Mouse (Mus musculus) cortical plate, adult 2 months (tissue): ENCODE data around the gene Dnajb1. TPM values are rescaled to one million over a fixed set of nuclear protein-coding genes. Genes with fewer than 3 reads are reported as not detected.
"Not testable (repeated sequence)": the region's sequence is repeated elsewhere in the genome, so short reads cannot be mapped to it uniquely, and the experiment has no call there.

Experiments used
- H3K27ac ChIP-seq: fragments of 200-500 bp; 2 replicates; pipeline ENCODE4 v1.5.1; 2012; ENCODE audit warnings: low read length, control low read depth, inconsistent platforms; ENCODE audit not compliant: insufficient read depth
- H3K4me1 ChIP-seq: fragments of 200-500 bp; 2 replicates; pipeline ENCODE4 v1.6.1; 2011; ENCODE audit warnings: low read length; ENCODE audit not compliant: control insufficient read depth, insufficient read depth
- H3K4me3 ChIP-seq: fragments of 200-500 bp; 2 replicates; pipeline ENCODE4 v1.5.1; 2011; ENCODE audit warnings: mild to moderate bottlenecking, low read length, control low read depth; ENCODE audit not compliant: insufficient read depth
- CTCF ChIP-seq: fragments of 200-500 bp; IDR thresholded peaks from 2 replicates; pipeline ENCODE4 v1.5.1; 2011; ENCODE audit warnings: mild to moderate bottlenecking, control low read depth, low read length; ENCODE audit not compliant: insufficient read depth; ENCODE audit errors: extremely low read depth
- POLR2A ChIP-seq: fragments of 200-500 bp; IDR thresholded peaks from 2 replicates; pipeline ENCODE4 v1.6.1; 2011; ENCODE audit warnings: mild to moderate bottlenecking, low read length, control low read depth; ENCODE audit not compliant: insufficient read depth; ENCODE audit errors: extremely low read depth
- polyA plus RNA-seq: library from polyadenylated mRNA; depleted of rRNA; stranded (reverse); fragments of >200 nt; gene quantifications from 2 replicates; pipeline ENCODE4 v1.2.3, GENCODE M21; 2012

Dnajb1 gene
- polyA plus RNA-seq, 1 experiment = 41.9 TPM

GRCm38 (mm10) chr8:83570272-83571000 is 37.6 kb upstream of the Dnajb1 start:
- H3K4me1 ChIP-seq = peaks cover 10% of the 10 kb centered on the region
- H3K4me3 ChIP-seq = no peak overlapping the region
- TF ChIP-seq POLR2A = no peak
- no peak for TF ChIP-seq CTCF
- H3K27ac ChIP-seq = no peak overlapping the region

- H3K4me1 ChIP-seq = peaks cover 12% of the 10 kb centered on the region
- H3K27ac ChIP-seq, H3K4me3 ChIP-seq: not testable (repeated sequence)
Observed at GRCm38 (mm10) chr8:83571001-83571340, 37.0 kb upstream of the Dnajb1 start.

- Histone ChIP-seq H3K4me1 (peaks cover 12% of the 10 kb centered on the region), H3K4me3 (no peak overlapping the region), H3K27ac (no peak overlapping the region)
- no peak for TF ChIP-seq CTCF
- TF ChIP-seq POLR2A = 0 out of 2 replicates have a peak, but pooled peaks have one; percentile 3
Observed at GRCm38 (mm10) chr8:83571791-83572190, 36.2 kb upstream of the Dnajb1 start.

GRCm38 (mm10) chr8:83572246-83572812 is 35.7 kb upstream of the Dnajb1 start:
- Histone ChIP-seq H3K4me3 (no peak overlapping the region), H3K27ac (no peak overlapping the region), H3K4me1 (peaks cover 14% of the 10 kb centered on the region)
- TF ChIP-seq CTCF (no peak), POLR2A (no peak)

GRCm38 (mm10) chr8:83573140-83573875 is 34.7 kb upstream of the Dnajb1 start:
- Histone ChIP-seq H3K27ac (no peak overlapping the region), H3K4me3 (no peak overlapping the region), H3K4me1 (peaks cover 15% of the 10 kb centered on the region)
- TF ChIP-seq POLR2A (no peak), CTCF (no peak)

- H3K27ac ChIP-seq = no peak overlapping the region
- no peak for TF ChIP-seq CTCF
- TF ChIP-seq POLR2A = no peak
- peaks cover 21% of the 10 kb centered on the region for H3K4me1 ChIP-seq
- H3K4me3 ChIP-seq = no peak overlapping the region
Observed at GRCm38 (mm10) chr8:83574631-83575315, 33.2 kb upstream of the Dnajb1 start.

- Histone ChIP-seq H3K4me3 (no peak overlapping the region), H3K4me1 (peaks cover 23% of the 10 kb centered on the region), H3K27ac (no peak overlapping the region)
- TF ChIP-seq POLR2A (no peak), CTCF (no peak)
Observed at GRCm38 (mm10) chr8:83575561-83576515, 32.2 kb upstream of the Dnajb1 start.

- H3K27ac ChIP-seq = no peak overlapping the region
- no peak overlapping the region for H3K4me3 ChIP-seq
- H3K4me1 ChIP-seq = peaks cover 23% of the 10 kb centered on the region
- TF ChIP-seq POLR2A = no peak
Observed at GRCm38 (mm10) chr8:83576516-83576895, 31.5 kb upstream of the Dnajb1 start.

GRCm38 (mm10) chr8:83576921-83577320 is 31.1 kb upstream of the Dnajb1 start:
- Histone ChIP-seq H3K4me1 (peaks cover 23% of the 10 kb centered on the region), H3K27ac (peak overlapping the region; percentile 33; the same call in 1 of the 2 replicates)
- TF ChIP-seq CTCF = no peak
- TF ChIP-seq POLR2A = no peak

More at GRCm38 (mm10) chr8:83576921-83577320, 31.1 kb upstream of the Dnajb1 start:
- no peak overlapping the region for H3K4me3 ChIP-seq
